Mouse (Mus musculus) kidney, embryonic 16.5 days (tissue): ENCODE data around the gene Reep3. TPM values are rescaled to one million over a fixed set of nuclear protein-coding genes. Genes with fewer than 3 reads are reported as not detected.

Experiments
- polyA plus RNA-seq: library from polyadenylated mRNA; unstranded; fragments of >200 nt; fragmentation: Nextera tagmentation; extraction: Ambion mirVana; gene quantifications from 2 replicates; pipeline ENCODE4 v1.2.1, GENCODE M21; 2015

The Reep3 gene
- polyA plus RNA-seq, 1 experiment from 2014 or later, result 41.6 TPM

Other genes starting within 250 kb of the Reep3 start
- 30.5 and 33.7 TPM in 2 replicates for gene Jmjd1c, start 820 bp downstream of the Reep3 start, polyA plus RNA-seq
- gene Nrbf2, start 188.4 kb upstream of the Reep3 start, polyA plus RNA-seq, result 36.4 and 39.0 TPM in 2 replicates